Mouse (Mus musculus) intestine, postnatal 0 days (tissue): ENCODE results near the gene Polm. TPM values are rescaled to one million over a fixed set of nuclear protein-coding genes. Genes with fewer than 3 reads are reported as not detected.

Experiments used
- ATAC-seq: fragments of 200-750 bp; cut with Nextera tagmentation; 2 replicates; pipeline ENCODE4 v1.8.0; 2017; ENCODE audit warnings: mild to moderate bottlenecking, moderate TSS enrichment, moderate library complexity
- H3K27ac ChIP-seq: fragments of 300-500 bp; sonication (generic); 2 replicates; pipeline ENCODE4 v1.5.1; 2014; ENCODE audit warnings: mild to moderate bottlenecking, low read depth, low read length, moderate library complexity
- H3K27me3 ChIP-seq: fragments of 300-500 bp; sonication (generic); replicated peaks from 2 replicates; pipeline ENCODE4 v1.6.1; 2014; ENCODE audit warnings: low read length, mixed read lengths; ENCODE audit not compliant: control insufficient read depth, insufficient read depth
- H3K36me3 ChIP-seq: fragments of 300-500 bp; sonication (generic); 2 replicates; pipeline ENCODE4 v1.6.1; 2014; ENCODE audit warnings: mild to moderate bottlenecking, moderate library complexity; ENCODE audit not compliant: control insufficient read depth, insufficient read depth
- H3K4me1 ChIP-seq: fragments of 300-500 bp; sonication (generic); replicated peaks from 2 replicates; pipeline ENCODE4 v1.6.1; 2014; ENCODE audit warnings: antibody characterized with exemption, low read length, mixed read lengths; ENCODE audit not compliant: control insufficient read depth, insufficient read depth
- H3K4me2 ChIP-seq: fragments of 300-500 bp; sonication (generic); replicated peaks from 2 replicates; pipeline ENCODE4 v1.6.1; 2014; ENCODE audit warnings: low read depth, mild to moderate bottlenecking, moderate library complexity
- H3K4me3 ChIP-seq: fragments of 300-500 bp; sonication (generic); 2 replicates; pipeline ENCODE4 v1.5.1; 2014; ENCODE audit warnings: low read depth, low read length
- H3K9ac ChIP-seq: fragments of 300-500 bp; sonication (generic); 2 replicates; pipeline ENCODE4 v1.6.1; 2014; ENCODE audit warnings: mild to moderate bottlenecking, low read depth, low read length
- H3K9me3 ChIP-seq: fragments of 300-500 bp; sonication (generic); 2 replicates; pipeline ENCODE4 v1.6.1; 2016; ENCODE audit warnings: mixed run types; ENCODE audit not compliant: control insufficient read depth
- CTCF ChIP-seq: sonication (generic); IDR thresholded peaks from 2 replicates; pipeline ENCODE4 v1.5.1; 2016; ENCODE audit warnings: low read depth, mild to moderate bottlenecking, control low read depth, antibody characterized with exemption, moderate library complexity
- WGBS: fragments of 180-500 bp; shearing (Covaris S2); extraction: QIAGEN DNeasy Blood & Tissue Kit; methylation state at CpG from one replicate; pipeline ENCODE4 v1.1.7; 2014; 5-methylcytosine and 5-hydroxymethylcytosine counted together
- polyA plus RNA-seq: library from polyadenylated mRNA; unstranded; fragments of >200 nt; fragmentation: Nextera tagmentation; extraction: Ambion mirVana; gene quantifications from 2 replicates; pipeline ENCODE4 v1.2.1, GENCODE M21; 2015

Gene Polm
- polyA plus RNA-seq, 1 experiment from 2014 or later: 9.0 TPM

DNA sequence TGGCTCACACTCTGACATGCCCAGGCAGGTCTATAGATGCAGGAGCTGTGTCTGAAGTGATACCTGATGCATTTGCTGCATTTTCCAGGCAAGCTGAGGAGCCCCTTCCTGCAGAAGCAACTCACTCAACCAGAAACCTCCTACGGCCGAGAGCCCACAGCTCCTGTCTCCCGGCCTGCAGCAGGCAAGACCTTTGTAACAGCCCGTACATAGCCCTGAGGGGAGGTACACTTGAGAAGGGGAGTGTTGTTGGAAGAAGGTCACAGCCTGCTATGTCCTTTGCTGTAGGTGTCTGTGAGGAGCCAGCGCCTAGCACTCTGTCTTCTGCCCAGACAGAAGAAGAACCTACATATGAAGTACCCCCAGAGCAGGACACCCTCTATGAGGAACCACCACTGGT is 39.9 kb downstream of the Polm start:
- TF ChIP-seq CTCF: no peak
- no peak overlapping the region for H3K27ac ChIP-seq
- no peaks in the 10 kb centered on the region for H3K27me3 ChIP-seq
- no peak overlapping the region for H3K4me2 ChIP-seq
- no peak overlapping the region for H3K9ac ChIP-seq
- H3K4me1 ChIP-seq: peaks cover 14% of the 10 kb centered on the region; the same call in 1 of the 2 replicates
- WGBS: 96% methylated on average over 5 of the region's 5 CpGs
- H3K36me3 ChIP-seq: peaks cover 68% of the 10 kb centered on the region
- H3K9me3 ChIP-seq: no peaks in the 10 kb centered on the region
- no peak overlapping the region for H3K4me3 ChIP-seq
- no peak for ATAC-seq

DNA sequence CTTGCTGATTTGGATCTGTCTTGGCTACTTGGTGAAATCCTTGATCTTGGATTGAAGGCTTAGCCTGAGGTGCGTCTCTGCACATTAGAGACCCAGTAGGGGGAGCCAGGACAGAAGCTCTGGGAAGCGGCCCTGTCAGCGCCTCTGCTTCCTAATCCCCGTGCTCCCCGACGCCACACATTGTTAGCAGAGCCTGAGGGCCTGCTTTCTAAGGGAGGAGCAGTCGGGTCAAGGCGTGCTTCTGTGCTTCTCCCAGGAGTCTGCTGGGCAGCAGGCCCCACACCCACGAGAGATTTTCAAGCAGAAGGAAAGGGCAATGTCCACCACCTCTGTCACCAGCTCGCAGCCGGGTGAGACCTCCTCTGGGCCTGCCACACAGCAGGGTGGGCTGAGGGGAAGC is 40.4 kb downstream of the Polm start:
- ATAC-seq: no peak
- Histone ChIP-seq H3K27ac (no peak overlapping the region), H3K36me3 (peaks cover 69% of the 10 kb centered on the region)

DNA sequence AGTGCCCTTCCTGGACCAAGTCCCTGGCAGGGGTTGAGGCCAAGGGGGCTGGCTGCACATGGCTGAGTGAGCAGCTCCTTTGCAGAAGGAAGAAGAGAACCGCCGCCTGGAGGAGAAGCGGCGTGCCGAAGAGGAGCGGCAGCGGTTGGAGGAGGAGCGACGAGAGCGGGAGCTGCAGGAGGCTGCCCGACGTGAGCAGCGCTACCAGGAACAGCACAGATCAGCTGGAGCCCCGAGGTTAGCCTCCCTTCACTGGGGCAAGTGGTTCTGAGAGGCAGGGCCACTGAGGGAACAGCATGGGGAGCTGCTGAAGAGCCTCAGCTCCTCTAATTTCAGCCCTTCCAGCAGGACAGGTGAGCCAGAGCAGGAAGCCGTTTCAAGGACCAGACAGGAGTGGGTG is 40.9 kb downstream of the Polm start:
- Histone ChIP-seq H3K27ac (no peak overlapping the region), H3K36me3 (peaks cover 73% of the 10 kb centered on the region), H3K4me1 (peaks cover 7% of the 10 kb centered on the region; the same call in 1 of the 2 replicates), H3K27me3 (no peaks in the 10 kb centered on the region), H3K4me3 (no peak overlapping the region), H3K4me2 (no peak overlapping the region), H3K9me3 (no peaks in the 10 kb centered on the region), H3K9ac (no peak overlapping the region)
- 90% methylated on average over 15 of the region's 15 CpGs for WGBS
- no peak for ATAC-seq
- no peak for TF ChIP-seq CTCF

More for the DNA sequence above, 40.4 kb downstream of the Polm start:
- no peak for TF ChIP-seq CTCF
- Histone ChIP-seq H3K9ac (no peak overlapping the region), H3K27me3 (no peaks in the 10 kb centered on the region), H3K4me1 (peaks cover 11% of the 10 kb centered on the region; the same call in 1 of the 2 replicates), H3K4me3 (no peak overlapping the region), H3K4me2 (no peak overlapping the region), H3K9me3 (no peaks in the 10 kb centered on the region)
- WGBS: 64% methylated on average over 11 of the region's 11 CpGs

DNA sequence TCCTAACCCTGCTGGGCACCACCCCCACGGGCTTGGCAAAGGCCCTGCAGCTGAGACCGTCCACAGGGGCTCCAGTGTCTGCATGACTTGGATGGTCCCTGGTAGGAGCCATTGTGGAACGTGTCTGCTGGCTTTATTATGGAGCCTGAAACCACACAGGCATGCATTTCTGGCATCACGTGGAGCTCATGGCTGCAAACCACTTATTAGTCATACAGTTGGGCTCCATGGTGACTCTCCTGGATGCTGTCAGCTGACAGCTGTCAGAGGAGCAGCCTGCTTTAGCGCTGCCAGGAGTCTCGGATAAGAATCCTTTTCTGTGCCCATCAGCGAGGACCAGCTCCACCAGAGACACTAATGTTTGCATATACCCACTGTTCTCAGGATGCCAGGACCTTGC is 42.1 kb downstream of the Polm start:
- Histone ChIP-seq H3K27ac (no peak overlapping the region), H3K36me3 (peaks cover 73% of the 10 kb centered on the region), H3K27me3 (no peaks in the 10 kb centered on the region), H3K4me1 (no peaks in the 10 kb centered on the region; the same call in 1 of the 2 replicates), H3K4me3 (no peak overlapping the region), H3K9ac (no peak overlapping the region), H3K4me2 (no peak overlapping the region), H3K9me3 (no peaks in the 10 kb centered on the region)
- WGBS: 89% methylated on average over 7 of the region's 7 CpGs
- no peak for TF ChIP-seq CTCF
- ATAC-seq: no peak

DNA sequence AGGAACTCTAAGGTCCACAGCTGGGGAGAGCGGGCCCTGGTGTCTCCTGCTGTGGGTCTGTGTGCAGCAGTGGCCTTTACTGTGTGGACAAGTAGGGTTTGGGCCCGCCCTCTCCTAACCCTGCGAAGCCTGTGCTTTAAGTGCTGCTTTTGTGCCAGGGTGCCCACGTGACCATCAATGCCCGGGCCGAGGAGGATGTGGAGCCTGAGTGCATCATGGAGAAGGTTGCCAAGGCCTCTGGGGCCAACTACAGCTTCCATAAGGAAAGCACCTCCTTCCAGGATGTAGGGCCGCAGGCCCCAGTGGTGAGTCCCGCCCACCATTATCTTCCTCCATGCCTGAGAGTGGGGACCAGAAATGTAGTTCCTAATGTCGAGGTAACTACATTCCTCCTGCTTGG is 42.5 kb downstream of the Polm start:
- H3K9me3 ChIP-seq: no peaks in the 10 kb centered on the region
- no peaks in the 10 kb centered on the region; the same call in 1 of the 2 replicates for H3K4me1 ChIP-seq
- H3K36me3 ChIP-seq: peaks cover 73% of the 10 kb centered on the region
- no peak for TF ChIP-seq CTCF
- H3K27ac ChIP-seq: no peak overlapping the region
- WGBS: 87% methylated on average over 9 of the region's 9 CpGs
- no peak for ATAC-seq
- H3K4me2 ChIP-seq: no peak overlapping the region
- no peaks in the 10 kb centered on the region for H3K27me3 ChIP-seq
- H3K9ac ChIP-seq: no peak overlapping the region
- no peak overlapping the region for H3K4me3 ChIP-seq

DNA sequence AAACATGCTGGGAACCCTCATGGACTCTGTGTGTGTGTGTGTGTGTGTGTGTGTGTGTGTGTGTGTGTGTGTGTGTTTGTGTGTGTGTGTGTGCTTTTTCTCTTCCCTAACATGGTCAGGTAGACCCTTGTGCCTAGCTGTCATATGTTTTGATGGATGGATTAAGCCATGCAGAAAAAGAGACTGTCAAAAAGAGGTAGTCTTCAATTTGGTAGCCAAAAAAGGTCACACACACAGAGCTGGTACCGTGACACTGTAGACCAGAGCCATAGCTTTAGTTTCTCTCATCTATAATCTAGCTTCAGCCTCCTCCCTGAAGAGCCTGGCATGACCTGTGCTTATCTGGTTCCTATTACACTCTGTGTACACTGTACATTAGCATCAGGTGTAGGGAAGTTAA is 47.4 kb downstream of the Polm start:
- H3K4me3 ChIP-seq: no peak overlapping the region
- H3K9me3 ChIP-seq: no peaks in the 10 kb centered on the region
- TF ChIP-seq CTCF: no peak
- no peak overlapping the region for H3K9ac ChIP-seq
- H3K36me3 ChIP-seq: peaks cover 33% of the 10 kb centered on the region
- peaks cover 16% of the 10 kb centered on the region for H3K4me1 ChIP-seq
- no peaks in the 10 kb centered on the region for H3K27me3 ChIP-seq
- WGBS: 91% methylated on average over 1 of the region's 1 CpGs
- no peak overlapping the region for H3K27ac ChIP-seq
- ATAC-seq: no peak
- no peak overlapping the region for H3K4me2 ChIP-seq
